Mouse (Mus musculus) bone marrow macrophage, adult 2 months (primary cell): ENCODE measurements around the gene Cdc123.

Experiments used
- CTCF ChIP-seq: IDR thresholded peaks from 2 replicates; pipeline ENCODE4 v1.5.1; 2012; ENCODE audit warnings: low read depth, mild to moderate bottlenecking, low read length, moderate library complexity
- POLR2A ChIP-seq: IDR thresholded peaks from 2 replicates; pipeline ENCODE4 v1.6.1; 2012; ENCODE audit warnings: mild to moderate bottlenecking, low read depth, low read length, borderline replicate concordance

DNA sequence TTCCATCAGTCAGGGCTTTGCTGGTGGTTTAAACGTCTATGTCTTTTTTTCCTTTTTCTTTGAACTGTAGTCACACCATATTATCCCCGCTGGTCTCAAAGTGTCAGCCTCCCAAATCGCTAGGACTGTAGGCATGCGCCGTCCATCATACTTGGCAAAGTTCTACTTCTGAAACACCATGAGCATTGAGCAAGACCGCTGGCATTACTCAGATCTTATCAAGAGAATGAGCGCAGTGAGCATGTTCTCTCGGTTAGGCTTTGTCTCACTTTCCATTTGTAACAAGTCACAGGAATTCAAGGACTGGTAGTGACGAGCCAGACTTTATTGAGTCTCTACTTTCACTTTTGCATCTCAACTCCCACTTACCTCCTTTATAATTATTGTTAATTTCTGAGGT, 6.2 kb upstream of the Cdc123 start:
- TF ChIP-seq CTCF: no peak
- TF ChIP-seq POLR2A: no peak
